8 mouse cellular contexts compared by ENCODE assay signal in genomic region chrX:166440616-166441063, GRCm38 (mm10). TPM values are rescaled to one million over a fixed set of nuclear protein-coding genes. Genes with fewer than 3 reads are reported as not detected.
DNase-seq lines count a peak whose midpoint lies in the region; ATAC-seq and TF ChIP-seq lines count a peak whose summit lies in the region.

Gene Ofd1 (minus strand): TSS chrX:166440704.

- H3K36me3 ChIP-seq in MEL (ENCODE audit: control insufficient read depth in 1 of 2, insufficient read depth in 2 of 2, low read length in 2 of 2): peaks cover 5 to 31% of the 10 kb centered on the region in 2 experiments
- H3K36me3 ChIP-seq in forebrain, postnatal 0 days (ENCODE audit: insufficient read depth): no peaks in the 10 kb centered on the region
- H3K36me3 ChIP-seq in lung, embryonic 16.5 days (ENCODE audit: control insufficient read depth, insufficient read depth, low read length): no peaks in the 10 kb centered on the region

- no peak for TF ChIP-seq EP300 in MEL (IDR thresholded peaks at IDR 0.05; ENCODE audit: low read depth in 1 of 2, low read length in 2 of 2)

- peak; percentile 99 to 100 for TF ChIP-seq POLR2A in MEL (IDR thresholded peaks at IDR 0.05; ENCODE audit: control insufficient read depth in 1 of 2, insufficient read depth in 1 of 2, low read depth in 1 of 2, low read length in 2 of 2, poor library complexity in 1 of 2)
- peak; percentile 83 for TF ChIP-seq POLR2A in cerebellum, adult 2 months (IDR thresholded peaks at IDR 0.05; ENCODE audit: borderline replicate concordance, insufficient read depth, low read length)

- H3K27ac ChIP-seq in MEL (ENCODE audit: control insufficient read depth, low read depth, low read length): peak within 1 kb of the TSS; percentile 57
- H3K27ac ChIP-seq in cerebellum, adult 2 months (ENCODE audit: insufficient read depth, low read length): peak within 1 kb of the TSS; percentile 89
- peak within 1 kb of the TSS; percentile 85 for H3K27ac ChIP-seq in forebrain, postnatal 0 days (ENCODE audit: low read depth, low read length)
- peak within 1 kb of the TSS; percentile 78 for H3K27ac ChIP-seq in lung, embryonic 16.5 days (ENCODE audit: low read length)

- peak; percentile 99 for DNase-seq in MEL (ENCODE audit: low read depth, low spot score)
- DNase-seq in cerebellum, adult 2 months: peak; percentile 90 to 92
- DNase-seq in forebrain, postnatal 0 days: peak; percentile 94
- DNase-seq in layer of hippocampus, adult 9-10 months (ENCODE audit: low spot score): peak; percentile 57
- peak; percentile 59 for DNase-seq in ovary, postnatal 10 days (ENCODE audit: low spot score)
- peak; percentile 81 to 82 for DNase-seq in thymus, postnatal 10 days (ENCODE audit: low spot score in 2 of 2)

- no peak for TF ChIP-seq CTCF in MEL (IDR thresholded peaks at IDR 0.05 in 2 of 3, conservative IDR thresholded peaks at IDR 0.05 in 1 of 3; ENCODE audit: control insufficient read depth in 1 of 3, insufficient read depth in 1 of 3, low read depth in 2 of 3, low read length in 3 of 3, poor library complexity in 1 of 3, severe bottlenecking in 1 of 3)
- no peak for TF ChIP-seq CTCF in cerebellum, adult 2 months (IDR thresholded peaks at IDR 0.05; ENCODE audit: borderline replicate concordance, insufficient read depth, low read depth, low read length)
- no peak for TF ChIP-seq CTCF in forebrain, postnatal 0 days (IDR thresholded peaks at IDR 0.05; ENCODE audit: low read depth)

- H3K27me3 ChIP-seq in MEL (ENCODE audit: control insufficient read depth in 1 of 2, insufficient read depth in 2 of 2, low read length in 2 of 2): no peaks in the 10 kb centered on the region
- H3K27me3 ChIP-seq in cerebellum, adult 2 months (ENCODE audit: control insufficient read depth, insufficient read depth, low read length): no peaks in the 10 kb centered on the region
- no peaks in the 10 kb centered on the region for H3K27me3 ChIP-seq in forebrain, postnatal 0 days (ENCODE audit: insufficient read depth, low read length)
- no peaks in the 10 kb centered on the region; the same call in 1 of the 2 replicates for H3K27me3 ChIP-seq in lung, embryonic 16.5 days (ENCODE audit: control insufficient read depth, insufficient read depth, low read depth, low read length)

- peak; percentile 100 for ATAC-seq in forebrain, postnatal 0 days
- peak; percentile 94 to 97 for ATAC-seq in hematopoietic stem cell, adult 5-6 weeks (replicated peaks in 1 of 2; ENCODE audit: insufficient read depth in 1 of 2, low FRiP score in 2 of 2, low TSS enrichment in 1 of 2, low read depth in 1 of 2, poor library complexity in 2 of 2, severe bottlenecking in 2 of 2)
- peak; percentile 99 for ATAC-seq in lung, embryonic 16.5 days (ENCODE audit: low read depth)

- peaks cover 11 to 12% of the 10 kb centered on the region in 2 experiments for H3K4me1 ChIP-seq in MEL (ENCODE audit: control insufficient read depth in 1 of 2, insufficient read depth in 2 of 2, low read length in 2 of 2)
- no peaks in the 10 kb centered on the region for H3K4me1 ChIP-seq in cerebellum, adult 2 months (ENCODE audit: control insufficient read depth, insufficient read depth, low read length)
- 0 out of 2 replicates have a peak, but pooled peaks cover 4% of the 10 kb centered on the region for H3K4me1 ChIP-seq in forebrain, postnatal 0 days (ENCODE audit: insufficient read depth)
- H3K4me1 ChIP-seq in lung, embryonic 16.5 days (replicated peaks; ENCODE audit: control insufficient read depth, insufficient read depth, low read length): peaks cover 6% of the 10 kb centered on the region; the same call in 1 of the 2 replicates

- peak within 1 kb of the TSS; percentile 74 to 78 for H3K4me3 ChIP-seq in MEL (ENCODE audit: control insufficient read depth in 1 of 2, insufficient read depth in 1 of 2, low read depth in 2 of 2, low read length in 2 of 2)
- H3K4me3 ChIP-seq in cerebellum, adult 2 months (replicated peaks; ENCODE audit: insufficient read depth, low read depth, low read length): peak within 1 kb of the TSS; percentile 100
- H3K4me3 ChIP-seq in forebrain, postnatal 0 days (ENCODE audit: low read depth, low read length): peak within 1 kb of the TSS; percentile 60
- H3K4me3 ChIP-seq in lung, embryonic 16.5 days (ENCODE audit: low read length): peak within 1 kb of the TSS; percentile 68

- peak within 1 kb of the TSS; percentile 92 for H3K9ac ChIP-seq in MEL (ENCODE audit: control insufficient read depth, low read depth, low read length, poor library complexity, severe bottlenecking)
- H3K9ac ChIP-seq in forebrain, postnatal 0 days: peak within 1 kb of the TSS; percentile 81
- peak within 1 kb of the TSS; percentile 72 for H3K9ac ChIP-seq in lung, embryonic 16.5 days (ENCODE audit: low read length)

- WGBS in cerebellum, adult 2 months: 3% methylated on average over 39 of the region's 44 CpGs
- WGBS in forebrain, postnatal 0 days: 19% methylated on average over 44 of the region's 44 CpGs
- 9% methylated on average over 41 of the region's 44 CpGs for WGBS in lung, embryonic 16.5 days

- no peaks in the 10 kb centered on the region for H3K9me3 ChIP-seq in MEL (replicated peaks; ENCODE audit: insufficient read depth, low read length)
- H3K9me3 ChIP-seq in forebrain, postnatal 0 days (ENCODE audit: low read length): no peaks in the 10 kb centered on the region
- H3K9me3 ChIP-seq in lung, embryonic 16.5 days (ENCODE audit: control insufficient read depth, low read length): no peaks in the 10 kb centered on the region

- no peak for TF ChIP-seq RAD21 in MEL (IDR thresholded peaks at IDR 0.05; ENCODE audit: low read depth, low read length)

- H3K4me2 ChIP-seq in forebrain, postnatal 0 days (ENCODE audit: low read depth): peak within 1 kb of the TSS; percentile 55
- H3K4me2 ChIP-seq in lung, embryonic 16.5 days (ENCODE audit: low read depth, low read length): peak within 1 kb of the TSS; percentile 65

- peaks cover 11% of the 10 kb centered on the region for H3K79me2 ChIP-seq in MEL (ENCODE audit: control insufficient read depth, insufficient read depth, low read length, poor library complexity)

TF ChIP-seq in MEL, 35 proteins besides CTCF, POLR2A, EP300 and RAD21 (continues in another document):
- TF ChIP-seq MXI1 (IDR thresholded peaks at IDR 0.05; ENCODE audit: low read depth, low read length) (0 out of 2 replicates have a peak, but pooled peaks have one; percentile 69), BHLHE40 (IDR thresholded peaks at IDR 0.05; ENCODE audit: borderline replicate concordance, low read depth, low read length) (no peak), USF2 (IDR thresholded peaks at IDR 0.05; ENCODE audit: borderline replicate concordance in 1 of 2, insufficient read depth in 1 of 2, low read depth in 1 of 2, low read length in 2 of 2) (no peak), TBP (IDR thresholded peaks at IDR 0.05; ENCODE audit: low read depth, low read length) (peak; percentile 82), POLR2AphosphoS2 (IDR thresholded peaks at IDR 0.05; ENCODE audit: low read length) (peak; percentile 98), MYC (IDR thresholded peaks at IDR 0.05; ENCODE audit: low read depth, low read length) (no peak), ZNF384 (IDR thresholded peaks at IDR 0.05; ENCODE audit: low read depth, low read length) (no peak), TAL1 (IDR thresholded peaks at IDR 0.05; ENCODE audit: low read length) (no peak), KAT2A (conservative IDR thresholded peaks at IDR 0.05; ENCODE audit: low read depth, low read length) (no peak; the same call in 1 of the 2 replicates), RCOR1 (IDR thresholded peaks at IDR 0.05; ENCODE audit: low read depth, low read length) (no peak), HCFC1 (IDR thresholded peaks at IDR 0.05; ENCODE audit: low read depth, low read length) (peak; percentile 85), GABPA (IDR thresholded peaks at IDR 0.05; ENCODE audit: low read depth, low read length) (no peak), MYB (IDR thresholded peaks at IDR 0.05; ENCODE audit: low read depth, low read length) (no peak), MAX (IDR thresholded peaks at IDR 0.05; ENCODE audit: low read length) (no peak), NRF1 (IDR thresholded peaks at IDR 0.05; ENCODE audit: insufficient read depth, low read depth, low read length, poor library complexity, severe bottlenecking) (peak; percentile 79), CHD1 (IDR thresholded peaks at IDR 0.05; ENCODE audit: low read depth, low read length) (no peak), GATA1 (IDR thresholded peaks at IDR 0.05; ENCODE audit: low read depth, low read length) (no peak), E2F4 (IDR thresholded peaks at IDR 0.05; ENCODE audit: borderline replicate concordance, low read depth, low read length) (no peak), MAZ (IDR thresholded peaks at IDR 0.05; ENCODE audit: low read depth, low read length) (no peak), ZC3H11A (IDR thresholded peaks at IDR 0.05; ENCODE audit: low read depth, low read length) (no peak), USF1 (IDR thresholded peaks at IDR 0.05; ENCODE audit: low read depth, low read length) (no peak), JUND (IDR thresholded peaks at IDR 0.05; ENCODE audit: low read depth, low read length) (no peak), ZKSCAN1 (IDR thresholded peaks at IDR 0.05; ENCODE audit: low read depth, low read length) (no peak), ELF1 (IDR thresholded peaks at IDR 0.05; ENCODE audit: low read depth, low read length) (no peak), NELFE (IDR thresholded peaks at IDR 0.05; ENCODE audit: low read depth, low read length) (peak; percentile 99), CHD2 (IDR thresholded peaks at IDR 0.05; ENCODE audit: low read length) (peak; percentile 96), SMC3 (IDR thresholded peaks at IDR 0.05; ENCODE audit: low read depth, low read length) (no peak), ZMIZ1 (IDR thresholded peaks at IDR 0.05; ENCODE audit: low read depth, low read length) (peak; percentile 98), SIN3A (IDR thresholded peaks at IDR 0.05; ENCODE audit: low read length) (peak; percentile 46; the same call in 1 of the 2 replicates), ETS1 (IDR thresholded peaks at IDR 0.05; ENCODE audit: low read depth, low read length) (no peak), TCF12 (IDR thresholded peaks at IDR 0.05; ENCODE audit: low read depth, low read length) (no peak; the same call in none of the 2 replicates)

RNA-seq across cellular contexts. Expression of gene Ofd1, which starts in this region (rescaled TPM):
- 43.8 and 44.4 TPM in 2 replicates for total RNA-seq in MEL (2012; rRNA removed)
- polyA plus RNA-seq in MEL (2012; ENCODE audit: insufficient read depth in 1 of 2, insufficient read length in 2 of 2, low read depth in 1 of 2, low replicate concordance in 2 of 2, missing spikeins in 1 of 2): 10 to 100 TPM; 39.1 to 65.0 TPM
- 5.6 and 5.8 TPM in 2 replicates for polyA plus RNA-seq in cerebellum, adult 2 months (2012; rRNA removed)
- total RNA-seq in forebrain, postnatal 0 days (2014; rRNA removed): 8.4 and 12.2 TPM in 2 replicates
- polyA plus RNA-seq in forebrain, postnatal 0 days (2015; fragmentation: Nextera tagmentation; extraction: Ambion mirVana): 5.9 and 7.3 TPM in 2 replicates
- total RNA-seq in hematopoietic stem cell, adult 5-6 weeks (2017): 18.2 and 18.9 TPM in 2 replicates
- polyA plus RNA-seq in lung, embryonic 16.5 days (2015; fragmentation: Nextera tagmentation; extraction: Ambion mirVana): 6.8 and 6.9 TPM in 2 replicates

Comparison
In these comparisons a context has a peak if more than half of its experiments do, and no peak if none do; other contexts are left out.
1. Peak in every context shown above with its lines: DNase-seq, ATAC-seq, H3K4me3 ChIP-seq and H3K27ac ChIP-seq.